Mouse (Mus musculus) fibroblast of lung, adult 2 months (primary cell): ENCODE results near the gene Maml3.

ENCODE experiments used
- DNase-seq: peaks from one replicate; pipeline ENCODE4 v3.0.0-alpha.2; 2011; ENCODE audit warnings: low read depth

Gene Maml3

GRCm38 (mm10) chr3:51908437-51908990, 196.4 kb downstream of the Maml3 start:
- no peak for DNase-seq

GRCm38 (mm10) chr3:51907113-51907860, 197.6 kb downstream of the Maml3 start:
- DNase-seq = no peak

GRCm38 (mm10) chr3:51905903-51906302, 199.0 kb downstream of the Maml3 start:
- DNase-seq = no peak

GRCm38 (mm10) chr3:51904357-51904855, 200.5 kb downstream of the Maml3 start:
- no peak for DNase-seq

GRCm38 (mm10) chr3:51901151-51901550, 203.7 kb downstream of the Maml3 start:
- no peak for DNase-seq

GRCm38 (mm10) chr3:51894514-51894913, 210.4 kb downstream of the Maml3 start:
- no peak for DNase-seq

- no peak for DNase-seq
Observed at GRCm38 (mm10) chr3:51891562-51892119, 213.2 kb downstream of the Maml3 start.

GRCm38 (mm10) chr3:51890181-51890580, 214.7 kb downstream of the Maml3 start:
- DNase-seq = no peak

GRCm38 (mm10) chr3:51889776-51890175, 215.1 kb downstream of the Maml3 start:
- no peak for DNase-seq

GRCm38 (mm10) chr3:51888662-51889433, 216.0 kb downstream of the Maml3 start:
- no peak for DNase-seq

- peak; percentile 20 for DNase-seq
Observed at GRCm38 (mm10) chr3:51888295-51888661, 216.6 kb downstream of the Maml3 start.

GRCm38 (mm10) chr3:51885920-51886319, 219.0 kb downstream of the Maml3 start:
- DNase-seq = no peak

- DNase-seq = no peak
Observed at GRCm38 (mm10) chr3:51885487-51885886, 219.4 kb downstream of the Maml3 start.

- no peak for DNase-seq
Observed at GRCm38 (mm10) chr3:51881981-51882380, 222.9 kb downstream of the Maml3 start.

GRCm38 (mm10) chr3:51881393-51881792, 223.5 kb downstream of the Maml3 start:
- no peak for DNase-seq

- DNase-seq = no peak
Observed at GRCm38 (mm10) chr3:51880506-51881036, 224.3 kb downstream of the Maml3 start.

GRCm38 (mm10) chr3:51879211-51879610, 225.7 kb downstream of the Maml3 start:
- no peak for DNase-seq

GRCm38 (mm10) chr3:51878577-51878976, 226.3 kb downstream of the Maml3 start:
- no peak for DNase-seq

GRCm38 (mm10) chr3:51876729-51877128, 228.1 kb downstream of the Maml3 start:
- DNase-seq = no peak

GRCm38 (mm10) chr3:51875629-51876028, 229.2 kb downstream of the Maml3 start:
- no peak for DNase-seq

GRCm38 (mm10) chr3:51874252-51874651, 230.6 kb downstream of the Maml3 start:
- DNase-seq = no peak

GRCm38 (mm10) chr3:51872771-51873170, 232.1 kb downstream of the Maml3 start:
- no peak for DNase-seq
